Mouse (Mus musculus) C2C12 (cell line): ENCODE results near the gene Med16.

Experiments
- CTCF ChIP-seq: IDR thresholded peaks from one replicate; pipeline ENCODE4 v1.5.1; 2011; ENCODE audit not compliant: control insufficient read depth, insufficient read depth, insufficient read length
- MAX ChIP-seq: IDR thresholded peaks from one replicate; pipeline ENCODE4 v1.6.1; 2011; ENCODE audit warnings: mild to moderate bottlenecking, control low read depth
- USF1 ChIP-seq: IDR thresholded peaks from one replicate; pipeline ENCODE4 v1.6.1; 2011; ENCODE audit warnings: low read depth, mild to moderate bottlenecking, control low read depth, moderate library complexity

- TF ChIP-seq MAX, result no peak
- TF ChIP-seq CTCF, result peak; percentile 47
- no peak for TF ChIP-seq USF1
Observed at GRCm38 (mm10) chr10:79883297-79884084, 25.2 kb downstream of the Med16 start.
